In genomic region chr10:16650120-16650519, GRCm38 (mm10) we compare ENCODE assay signal across 28 mouse cellular contexts.
DNase-seq lines count a peak whose midpoint lies in the region; ATAC-seq lines count a peak whose summit lies in the region.
"Had no signal": no experiment of that assay in that cellular context is flagged by ENCODE, and none has a peak within 500 bp of the region (broad histone marks: within the 10 kb centered on the region; RNA-seq: fewer than 3 reads in every experiment).

No protein-coding gene starts in this region.

- H3K4me3 ChIP-seq in heart, embryonic 10.5 days, result no peak overlapping the region
- H3K4me3 ChIP-seq in hindbrain, embryonic 11.5 days (ENCODE audit: low read depth, low read length), result no peak overlapping the region
- H3K4me3 ChIP-seq in hindbrain, embryonic 12.5 days, result no peak overlapping the region
- no peak overlapping the region for H3K4me3 ChIP-seq in macrophage (ENCODE audit: inconsistent target)
- H3K4me3 ChIP-seq: forebrain, embryonic 13.5 days; gastrocnemius, adult 2 months; heart, embryonic 15.5 days had no signal

- no peaks in the 10 kb centered on the region for H3K27me3 ChIP-seq in heart, embryonic 10.5 days (ENCODE audit: insufficient read depth, poor library complexity, severe bottlenecking)
- no peaks in the 10 kb centered on the region for H3K27me3 ChIP-seq in hindbrain, embryonic 11.5 days (ENCODE audit: control insufficient read depth, insufficient read depth, low read length)
- no peaks in the 10 kb centered on the region for H3K27me3 ChIP-seq in hindbrain, embryonic 12.5 days
- H3K27me3 ChIP-seq: CH12.LX; forebrain, embryonic 13.5 days; heart, embryonic 15.5 days; Patski had no signal

- H3K79me2 ChIP-seq in macrophage (ENCODE audit: inconsistent target), result no peaks in the 10 kb centered on the region

- peaks cover 13% of the 10 kb centered on the region for H3K4me1 ChIP-seq in heart, embryonic 10.5 days
- H3K4me1 ChIP-seq in hindbrain, embryonic 11.5 days (replicated peaks; ENCODE audit: control insufficient read depth, insufficient read depth, low read length), result no peaks in the 10 kb centered on the region
- no peaks in the 10 kb centered on the region for H3K4me1 ChIP-seq in hindbrain, embryonic 12.5 days
- H3K4me1 ChIP-seq: forebrain, embryonic 13.5 days had no signal

- 40% methylated on average over 1 of the region's 1 CpGs for WGBS in heart, embryonic 10.5 days
- 53% methylated on average over 1 of the region's 1 CpGs for WGBS in hindbrain, embryonic 11.5 days
- WGBS in hindbrain, embryonic 12.5 days, result 62% methylated on average over 1 of the region's 1 CpGs
- 100% methylated on average over 1 of the region's 1 CpGs for WGBS in macrophage (ENCODE audit: missing documents)

- no peaks in the 10 kb centered on the region for H3K9me3 ChIP-seq in heart, embryonic 10.5 days
- H3K9me3 ChIP-seq in hindbrain, embryonic 11.5 days (ENCODE audit: control insufficient read depth, low read length), result no peaks in the 10 kb centered on the region
- no peaks in the 10 kb centered on the region for H3K9me3 ChIP-seq in hindbrain, embryonic 12.5 days (replicated peaks)
- H3K9me3 ChIP-seq: forebrain, embryonic 13.5 days; heart, embryonic 15.5 days had no signal

- no peaks in the 10 kb centered on the region for H3K36me3 ChIP-seq in heart, embryonic 10.5 days
- no peaks in the 10 kb centered on the region for H3K36me3 ChIP-seq in hindbrain, embryonic 11.5 days (ENCODE audit: control insufficient read depth, insufficient read depth, low read length)
- H3K36me3 ChIP-seq in hindbrain, embryonic 12.5 days, result no peaks in the 10 kb centered on the region
- H3K36me3 ChIP-seq in macrophage (ENCODE audit: inconsistent target), result no peaks in the 10 kb centered on the region
- H3K36me3 ChIP-seq: G1E; heart, embryonic 15.5 days had no signal

- no peak overlapping the region for H3K9ac ChIP-seq in hindbrain, embryonic 11.5 days (ENCODE audit: low read depth, low read length)
- no peak overlapping the region for H3K9ac ChIP-seq in hindbrain, embryonic 12.5 days
- H3K9ac ChIP-seq: forebrain, embryonic 13.5 days; heart, embryonic 15.5 days; hindbrain, embryonic 14.5 days had no signal

- H3K27ac ChIP-seq in heart, embryonic 10.5 days, result no peak overlapping the region
- H3K27ac ChIP-seq in hindbrain, embryonic 11.5 days (ENCODE audit: low read depth, low read length), result no peak overlapping the region
- H3K27ac ChIP-seq in hindbrain, embryonic 12.5 days, result no peak overlapping the region
- H3K27ac ChIP-seq in macrophage, result peak overlapping the region; percentile 97
- H3K27ac ChIP-seq: forebrain, embryonic 13.5 days; gastrocnemius, adult 2 months; heart, embryonic 15.5 days; hindbrain, embryonic 14.5 days; hindbrain, postnatal 0 days had no signal

- H3K4me2 ChIP-seq in hindbrain, embryonic 11.5 days (replicated peaks; ENCODE audit: low read depth, low read length), result no peak overlapping the region
- no peak overlapping the region for H3K4me2 ChIP-seq in hindbrain, embryonic 12.5 days (replicated peaks)
- H3K4me2 ChIP-seq: forebrain, embryonic 13.5 days; heart, embryonic 11.5 days; heart, embryonic 15.5 days; hindbrain, embryonic 14.5 days had no signal

- peak; percentile 70 for DNase-seq in heart, embryonic 10.5 days (ENCODE audit: low spot score)
- DNase-seq in heart, adult 9 months (ENCODE audit: low spot score in 2 of 2), result no peak
- no peak for DNase-seq in hindbrain, embryonic 11.5 days (ENCODE audit: low spot score)
- no peak for DNase-seq in yolk sac, embryonic 10.5 days (ENCODE audit: low spot score)
- DNase-seq: adrenal gland, postnatal 10 days; adrenal gland, postnatal 36 days; B cell, adult 2 months; cerebellum, adult 18-20 months; cerebellum, adult 9-10 months; cerebellum, postnatal 14 days; gastrocnemius, adult 2 months; gastrocnemius, postnatal 14 days; heart, adult 18-20 months; heart, postnatal 36 days had no signal

- peak; percentile 6; the same call in 1 of the 2 replicates for ATAC-seq in hindbrain, embryonic 11.5 days (ENCODE audit: low FRiP score)
- ATAC-seq in hindbrain, embryonic 12.5 days (ENCODE audit: low FRiP score), result no peak
- peak; percentile 41; the same call in 1 of the 2 replicates for ATAC-seq in erythroid progenitor cell, adult 5-6 weeks (replicated peaks; ENCODE audit: low FRiP score, poor library complexity, severe bottlenecking)
- ATAC-seq: forebrain, embryonic 13.5 days; forebrain, embryonic 16.5 days; inflammation-experienced regulatory T-cells, adult 6 months; intestine, postnatal 0 days; Patski had no signal
